Mouse (Mus musculus): ENCODE measurements around the gene Wwc1. TPM values are rescaled to one million over a fixed set of nuclear protein-coding genes. Genes with fewer than 3 reads are reported as not detected.

The Wwc1 gene
- polyA plus RNA-seq, 1 experiment = 97.0 TPM

- TF ChIP-seq CTCF (IDR thresholded peaks at IDR 0.05; ENCODE audit: insufficient read depth, low read length) = no peak
- no peak for TF ChIP-seq POLR2A (IDR thresholded peaks at IDR 0.05; ENCODE audit: borderline replicate concordance, extremely low read depth, low read depth, low read length)
- WGBS = 73% methylated on average over 9 of the region's 9 CpGs
- no peaks in the 10 kb centered on the region for H3K4me1 ChIP-seq (ENCODE audit: control insufficient read depth, insufficient read depth, low read length)
- no peak overlapping the region for H3K4me3 ChIP-seq (replicated peaks; ENCODE audit: extremely low read depth, low read depth, low read length)
- no peak for DNase-seq
Measured at GRCm38 (mm10) chr11:35870961-35871360, 109.4 kb downstream of the Wwc1 start.

DNA sequence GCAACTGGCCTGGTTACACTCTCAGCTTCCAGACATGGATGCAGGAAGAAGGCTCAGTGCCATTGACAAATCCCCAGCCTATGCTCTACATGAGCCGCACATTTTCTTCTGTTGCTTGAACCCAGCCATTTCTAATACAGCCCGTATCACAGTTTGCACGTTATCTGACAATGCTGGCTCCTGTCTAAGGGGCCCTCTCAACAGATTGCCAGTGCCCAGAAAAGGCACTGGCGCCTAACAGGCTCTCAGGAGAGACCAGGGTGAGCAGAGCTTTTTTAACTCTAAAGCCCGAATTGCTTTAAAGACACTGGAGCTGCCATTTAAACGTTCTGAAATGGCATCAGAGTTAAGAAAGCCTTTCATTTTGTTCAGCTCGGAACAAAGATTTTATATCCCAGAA is 114.2 kb downstream of the Wwc1 start:
- no peak for DNase-seq
- TF ChIP-seq CTCF (IDR thresholded peaks at IDR 0.05; ENCODE audit: insufficient read depth, low read length) (no peak), POLR2A (IDR thresholded peaks at IDR 0.05; ENCODE audit: borderline replicate concordance, extremely low read depth, low read depth, low read length) (no peak)
- Histone ChIP-seq H3K4me3 (replicated peaks; ENCODE audit: extremely low read depth, low read depth, low read length) (no peak overlapping the region), H3K4me1 (ENCODE audit: control insufficient read depth, insufficient read depth, low read length) (no peaks in the 10 kb centered on the region)
- 77% methylated on average over 7 of the region's 7 CpGs for WGBS

GRCm38 (mm10) chr11:35864981-35865604 is 115.2 kb downstream of the Wwc1 start:
- Histone ChIP-seq H3K4me3 (replicated peaks; ENCODE audit: extremely low read depth, low read depth, low read length) (no peak overlapping the region), H3K4me1 (ENCODE audit: control insufficient read depth, insufficient read depth, low read length) (no peaks in the 10 kb centered on the region)
- no peak for DNase-seq
- WGBS = 35% methylated on average over 9 of the region's 9 CpGs
- TF ChIP-seq POLR2A (IDR thresholded peaks at IDR 0.05; ENCODE audit: borderline replicate concordance, extremely low read depth, low read depth, low read length) (no peak), CTCF (IDR thresholded peaks at IDR 0.05; ENCODE audit: insufficient read depth, low read length) (no peak)

DNA sequence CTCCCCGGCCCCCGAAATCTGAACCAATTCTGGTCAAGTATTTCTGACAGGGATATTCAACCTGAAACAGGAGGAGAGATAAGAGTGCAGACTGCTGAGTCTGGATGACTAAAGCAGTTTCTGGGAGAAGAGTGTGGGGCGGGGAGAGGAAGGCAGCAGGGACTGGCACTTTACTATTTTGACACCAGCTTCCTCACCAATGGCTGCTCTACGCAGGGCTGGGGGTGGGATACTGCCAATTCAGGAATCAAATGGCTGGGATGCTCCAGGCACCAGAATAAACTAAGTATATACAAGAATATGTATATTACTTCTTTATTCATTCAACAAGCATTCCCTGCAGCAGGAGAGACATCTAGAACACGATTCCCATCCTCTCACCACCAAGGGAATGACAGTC is 116.7 kb downstream of the Wwc1 start:
- WGBS = 83% methylated on average over 5 of the region's 5 CpGs
- no peak for DNase-seq
- Histone ChIP-seq H3K4me1 (ENCODE audit: control insufficient read depth, insufficient read depth, low read length) (no peaks in the 10 kb centered on the region), H3K4me3 (replicated peaks; ENCODE audit: extremely low read depth, low read depth, low read length) (no peak overlapping the region)
- TF ChIP-seq CTCF (IDR thresholded peaks at IDR 0.05; ENCODE audit: insufficient read depth, low read length) (no peak), POLR2A (IDR thresholded peaks at IDR 0.05; ENCODE audit: borderline replicate concordance, extremely low read depth, low read depth, low read length) (no peak)

DNA sequence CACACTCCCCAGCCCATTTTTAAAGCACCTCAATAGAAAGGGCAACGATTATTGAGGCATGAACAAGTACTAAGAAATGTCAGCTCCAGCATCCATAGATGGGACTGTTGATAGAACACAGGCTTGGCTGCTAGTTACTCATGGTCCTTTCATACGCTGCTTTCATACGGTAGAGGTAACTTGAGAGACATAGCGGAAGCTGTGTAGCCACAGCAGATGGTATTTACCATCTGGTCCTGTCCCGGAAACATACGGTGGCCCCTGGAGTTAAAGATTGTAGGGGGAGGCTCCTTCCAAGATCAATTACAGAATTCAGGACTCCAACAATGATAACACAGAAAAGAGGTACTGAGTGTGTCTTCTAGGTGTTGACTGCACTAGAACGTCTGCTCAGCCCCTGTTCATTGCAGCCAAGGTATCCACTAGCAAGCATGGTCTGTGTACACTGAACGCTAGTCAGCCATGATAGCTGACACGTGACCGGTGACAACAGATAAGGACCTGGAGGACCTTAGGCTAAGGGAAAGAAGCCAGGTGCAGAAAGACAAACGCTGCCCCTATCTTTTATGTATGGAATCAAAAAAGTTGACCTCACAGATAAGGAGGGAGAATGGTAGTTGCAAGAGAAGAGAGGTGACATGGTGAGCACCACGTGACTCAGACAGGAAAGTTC is 122.8 kb downstream of the Wwc1 start:
- no peak overlapping the region for H3K4me3 ChIP-seq (replicated peaks; ENCODE audit: extremely low read depth, low read depth, low read length)
- TF ChIP-seq CTCF (IDR thresholded peaks at IDR 0.05; ENCODE audit: insufficient read depth, low read length) (no peak), POLR2A (IDR thresholded peaks at IDR 0.05; ENCODE audit: borderline replicate concordance, extremely low read depth, low read depth, low read length) (no peak)
- no peaks in the 10 kb centered on the region for H3K4me1 ChIP-seq (ENCODE audit: control insufficient read depth, insufficient read depth, low read length)
- 72% methylated on average over 12 of the region's 12 CpGs for WGBS
- DNase-seq = no peak

- no peaks in the 10 kb centered on the region for H3K4me1 ChIP-seq (ENCODE audit: control insufficient read depth, insufficient read depth, low read length)
- WGBS = 64% methylated on average over 11 of the region's 11 CpGs
- TF ChIP-seq POLR2A (IDR thresholded peaks at IDR 0.05; ENCODE audit: borderline replicate concordance, extremely low read depth, low read depth, low read length) = no peak
- no peak for TF ChIP-seq CTCF (IDR thresholded peaks at IDR 0.05; ENCODE audit: insufficient read depth, low read length)
- no peak for DNase-seq
- H3K4me3 ChIP-seq (replicated peaks; ENCODE audit: extremely low read depth, low read depth, low read length) = no peak overlapping the region
Measured at GRCm38 (mm10) chr11:35856359-35857040, 123.8 kb downstream of the Wwc1 start.

DNA sequence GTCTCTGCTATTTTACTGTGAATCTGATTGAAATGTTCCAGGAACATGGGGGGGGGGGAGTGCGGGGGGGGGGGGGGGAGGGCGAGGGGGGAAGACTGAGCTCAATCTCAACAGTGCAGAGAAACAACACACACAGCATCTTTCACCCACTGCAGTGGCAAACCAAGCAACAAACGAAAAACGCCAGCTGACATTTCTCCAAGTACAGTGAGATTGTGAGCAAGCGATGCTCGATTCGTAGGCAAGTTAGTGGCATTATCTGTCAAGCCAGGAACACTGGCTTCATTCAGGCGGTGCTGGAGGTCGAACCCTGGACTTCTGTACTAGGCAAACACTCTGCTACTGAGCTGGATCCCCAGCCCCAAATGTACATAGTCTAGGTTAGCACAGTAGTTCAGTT is 124.8 kb downstream of the Wwc1 start:
- no peaks in the 10 kb centered on the region for H3K4me1 ChIP-seq (ENCODE audit: control insufficient read depth, insufficient read depth, low read length)
- H3K4me3 ChIP-seq (replicated peaks; ENCODE audit: extremely low read depth, low read depth, low read length) = no peak overlapping the region
- TF ChIP-seq POLR2A (IDR thresholded peaks at IDR 0.05; ENCODE audit: borderline replicate concordance, extremely low read depth, low read depth, low read length) (no peak), CTCF (IDR thresholded peaks at IDR 0.05; ENCODE audit: insufficient read depth, low read length) (no peak)
- DNase-seq = no peak
- WGBS = 68% methylated on average over 9 of the region's 9 CpGs

GRCm38 (mm10) chr11:35854941-35855340 is 125.4 kb downstream of the Wwc1 start:
- Histone ChIP-seq H3K4me3 (replicated peaks; ENCODE audit: extremely low read depth, low read depth, low read length) (no peak overlapping the region), H3K4me1 (ENCODE audit: control insufficient read depth, insufficient read depth, low read length) (no peaks in the 10 kb centered on the region)
- TF ChIP-seq POLR2A (IDR thresholded peaks at IDR 0.05; ENCODE audit: borderline replicate concordance, extremely low read depth, low read depth, low read length) = no peak
- no peak for TF ChIP-seq CTCF (IDR thresholded peaks at IDR 0.05; ENCODE audit: insufficient read depth, low read length)
- DNase-seq = no peak
- 77% methylated on average over 5 of the region's 5 CpGs for WGBS

- no peak for DNase-seq
- TF ChIP-seq CTCF (IDR thresholded peaks at IDR 0.05; ENCODE audit: insufficient read depth, low read length) (no peak), POLR2A (IDR thresholded peaks at IDR 0.05; ENCODE audit: borderline replicate concordance, extremely low read depth, low read depth, low read length) (no peak)
- no peak overlapping the region for H3K4me3 ChIP-seq (replicated peaks; ENCODE audit: extremely low read depth, low read depth, low read length)
- WGBS = 90% methylated on average over 4 of the region's 4 CpGs
- no peaks in the 10 kb centered on the region for H3K4me1 ChIP-seq (ENCODE audit: control insufficient read depth, insufficient read depth, low read length)
Measured at GRCm38 (mm10) chr11:35853651-35854050, 126.7 kb downstream of the Wwc1 start.
